Mouse (Mus musculus) CH12.LX (cell line): ENCODE measurements around the gene Cacna2d1. TPM values are rescaled to one million over a fixed set of nuclear protein-coding genes. Genes with fewer than 3 reads are reported as not detected.

ENCODE experiments used
- DNase-seq: peaks from one replicate; pipeline ENCODE4 v3.0.0-alpha.2; 2013; ENCODE audit errors: extremely low read depth
- H3K27ac ChIP-seq: 2 replicates; pipeline ENCODE4 v1.5.1; 2012; ENCODE audit warnings: low read depth, mild to moderate bottlenecking, control low read depth, moderate library complexity; ENCODE audit not compliant: insufficient read depth
- H3K27me3 ChIP-seq: replicated peaks from 2 replicates; pipeline ENCODE3; 2012; ENCODE audit warnings: inconsistent platforms
- H3K36me3 ChIP-seq, 2 experiments: replicated peaks in 1 of 2; 2 replicates each; pipeline versions ENCODE3 to v1.6.1; 2012; ENCODE audit warnings: inconsistent platforms in 1 of 2, low read length in 1 of 2, mild to moderate bottlenecking in 1 of 2, mixed read lengths in 1 of 2, moderate library complexity in 1 of 2; ENCODE audit not compliant: control insufficient read depth in 1 of 2, insufficient read depth in 1 of 2
- H3K4me1 ChIP-seq, 2 experiments: 2 replicates each; pipeline ENCODE4 v1.6.1; 2012; ENCODE audit warnings: inconsistent platforms in 1 of 2, moderate library complexity in 1 of 2; ENCODE audit not compliant: insufficient read depth in 2 of 2, control insufficient read depth in 1 of 2
- H3K4me2 ChIP-seq: 2 replicates; pipeline ENCODE4 v1.6.1; 2012; ENCODE audit warnings: low read depth, mild to moderate bottlenecking, control low read depth; ENCODE audit not compliant: poor library complexity, insufficient read depth, severe bottlenecking
- H3K4me3 ChIP-seq, 3 experiments: fragments of 150-350 bp in 1 of 3; sonication (generic) in 1 of 3; replicated peaks in 1 of 3; 2 replicates each; pipeline versions ENCODE3 to v1.5.1; 2011 to 2012; ENCODE audit warnings: low read depth in 2 of 3, low read length in 2 of 3, mild to moderate bottlenecking in 2 of 3, moderate library complexity in 2 of 3, control low read depth in 1 of 3, improper control_type of control experiment in 1 of 3, inconsistent platforms in 1 of 3, mixed read lengths in 1 of 3; ENCODE audit not compliant: poor library complexity in 1 of 3
- H3K79me2 ChIP-seq: replicated peaks from 2 replicates; pipeline ENCODE4 v1.6.1; 2012; ENCODE audit warnings: mild to moderate bottlenecking, moderate library complexity; ENCODE audit not compliant: control insufficient read depth, poor library complexity, insufficient read depth, severe bottlenecking; ENCODE audit errors: extremely low read depth
- H3K9ac ChIP-seq: 2 replicates; pipeline ENCODE4 v1.6.1; 2012; ENCODE audit warnings: low read depth, mild to moderate bottlenecking, control low read depth, moderate library complexity; ENCODE audit not compliant: insufficient read depth
- H3K9me3 ChIP-seq: replicated peaks from 2 replicates; pipeline ENCODE3; 2012; ENCODE audit warnings: low read length, inconsistent platforms, mixed read lengths
- BHLHE40 ChIP-seq: IDR thresholded peaks from 2 replicates; pipeline ENCODE4 v1.6.1; 2011; ENCODE audit warnings: mild to moderate bottlenecking, low read depth, low read length, improper control_type of control experiment
- CHD1 ChIP-seq: IDR thresholded peaks from 2 replicates; pipeline ENCODE4 v1.6.1; 2012; ENCODE audit warnings: low read depth, low read length, improper control_type of control experiment, inconsistent platforms
- CHD2 ChIP-seq: IDR thresholded peaks from 2 replicates; pipeline ENCODE4 v1.6.1; 2011; ENCODE audit warnings: low read length, improper control_type of control experiment
- ELF1 ChIP-seq: IDR thresholded peaks from 2 replicates; pipeline ENCODE4 v1.6.1; 2014; ENCODE audit warnings: low read depth, mild to moderate bottlenecking, inconsistent platforms, low read length, improper control_type of control experiment
- HCFC1 ChIP-seq: IDR thresholded peaks from 2 replicates; pipeline ENCODE4 v1.6.1; 2012; ENCODE audit warnings: low read depth, mild to moderate bottlenecking, inconsistent platforms, low read length, improper control_type of control experiment
- IRF4 ChIP-seq: IDR thresholded peaks from 2 replicates; pipeline ENCODE4 v1.6.1; 2014; ENCODE audit warnings: low read depth, mild to moderate bottlenecking, inconsistent platforms, low read length, improper control_type of control experiment
- JUN ChIP-seq: IDR thresholded peaks from 2 replicates; pipeline ENCODE4 v1.6.1; 2011; ENCODE audit warnings: low read depth, mild to moderate bottlenecking, low read length, improper control_type of control experiment, moderate library complexity; ENCODE audit not compliant: insufficient read depth
- KAT2A ChIP-seq: IDR thresholded peaks from 2 replicates; pipeline ENCODE4 v1.6.1; 2012; ENCODE audit warnings: low read length, improper control_type of control experiment, inconsistent platforms; ENCODE audit not compliant: insufficient replicate concordance
- MAX ChIP-seq: IDR thresholded peaks from 2 replicates; pipeline ENCODE4 v1.6.1; 2011; ENCODE audit warnings: low read length, improper control_type of control experiment
- MAZ ChIP-seq: IDR thresholded peaks from 2 replicates; pipeline ENCODE4 v1.6.1; 2012; ENCODE audit warnings: low read depth, mild to moderate bottlenecking, inconsistent platforms, low read length, improper control_type of control experiment, moderate library complexity
- MXI1 ChIP-seq: IDR thresholded peaks from 2 replicates; pipeline ENCODE4 v1.6.1; 2011; ENCODE audit warnings: mild to moderate bottlenecking, low read depth, low read length, improper control_type of control experiment
- MYC ChIP-seq: IDR thresholded peaks from 2 replicates; pipeline ENCODE4 v1.6.1; 2011; ENCODE audit warnings: low read depth, mild to moderate bottlenecking, improper control_type of control experiment, low read length
- NELFE ChIP-seq: IDR thresholded peaks from 2 replicates; pipeline ENCODE4 v1.6.1; 2011; ENCODE audit warnings: low read depth, low read length, improper control_type of control experiment
- NRF1 ChIP-seq: IDR thresholded peaks from 2 replicates; pipeline ENCODE4 v1.6.1; 2014; ENCODE audit warnings: low read depth, mild to moderate bottlenecking, inconsistent platforms, low read length, improper control_type of control experiment, moderate library complexity
- PAX5 ChIP-seq: IDR thresholded peaks from 2 replicates; pipeline ENCODE4 v1.6.1; 2012; ENCODE audit warnings: low read length, inconsistent platforms, mixed read lengths
- POLR2A ChIP-seq: IDR thresholded peaks from 2 replicates; pipeline ENCODE4 v1.6.1; 2011; ENCODE audit warnings: low read depth, mild to moderate bottlenecking, improper control_type of control experiment, low read length
- POLR2AphosphoS2 ChIP-seq: IDR thresholded peaks from 2 replicates; pipeline ENCODE4 v1.6.1; 2011; ENCODE audit warnings: low read depth, low read length, improper control_type of control experiment
- RAD21 ChIP-seq: IDR thresholded peaks from 2 replicates; pipeline ENCODE4 v1.6.1; 2011; ENCODE audit warnings: low read depth, mild to moderate bottlenecking, low read length, improper control_type of control experiment, moderate library complexity
- SIN3A ChIP-seq: IDR thresholded peaks from 2 replicates; pipeline ENCODE4 v1.6.1; 2012; ENCODE audit warnings: low read length, improper control_type of control experiment, inconsistent platforms
- UBTF ChIP-seq: IDR thresholded peaks from 2 replicates; pipeline ENCODE4 v1.6.1; 2012; ENCODE audit warnings: low read depth, mild to moderate bottlenecking, inconsistent platforms, low read length, improper control_type of control experiment, moderate library complexity
- USF1 ChIP-seq: IDR thresholded peaks from 2 replicates; pipeline ENCODE4 v1.6.1; 2014; ENCODE audit warnings: low read depth, mild to moderate bottlenecking, inconsistent platforms, low read length, improper control_type of control experiment
- USF2 ChIP-seq: conservative IDR thresholded peaks from 2 replicates; pipeline ENCODE4 v1.6.1; 2011; ENCODE audit warnings: low read depth, low read length, improper control_type of control experiment
- ZC3H11A ChIP-seq: IDR thresholded peaks from 2 replicates; pipeline ENCODE4 v1.6.1; 2012; ENCODE audit warnings: low read depth, mild to moderate bottlenecking, inconsistent platforms, low read length, improper control_type of control experiment
- ZKSCAN1 ChIP-seq: IDR thresholded peaks from 2 replicates; pipeline ENCODE4 v1.6.1; 2012; ENCODE audit warnings: low read depth, inconsistent platforms, low read length, improper control_type of control experiment, borderline replicate concordance
- ZMIZ1 ChIP-seq: IDR thresholded peaks from 2 replicates; pipeline ENCODE4 v1.6.1; 2012; ENCODE audit warnings: low read depth, mild to moderate bottlenecking, inconsistent platforms, low read length, improper control_type of control experiment
- ZNF384 ChIP-seq: IDR thresholded peaks from 2 replicates; pipeline ENCODE4 v1.6.1; 2012; ENCODE audit warnings: low read depth, low read length, improper control_type of control experiment, inconsistent platforms
- dilution Hi-C: fragments of 300-500 bp; cut with MboI; formaldehyde crosslinking; loops from 2 replicates; pipeline ENCODE4 v1.14.3; 2020; ENCODE audit warnings: low sequenced_read_pairs; ENCODE audit not compliant: extremely low pct_unique_long_range_greater_than_20kb, extremely low pct_ligation_motif_present
- in situ Hi-C: fragments of 300-500 bp; cut with MboI; formaldehyde crosslinking; loops from 3 replicates; pipeline ENCODE4 v1.14.3; 2019; ENCODE audit warnings: low sequenced_read_pairs, low pct_ligation_motif_present, low pct_unique_long_range_greater_than_20kb, mixed read lengths
- polyA plus RNA-seq: library from polyadenylated mRNA; unstranded; fragments of >175 nt; gene quantifications from 2 replicates; pipeline ENCODE4 v1.2.1, GENCODE M21; 2012; ENCODE audit warnings: low read depth; ENCODE audit not compliant: insufficient read length
- total RNA-seq, 2 experiments: library from RNA; depleted of rRNA; stranded (reverse); fragments of 300-350 nt in 1 of 2; fragments of >200 nt in 1 of 2; gene quantifications; 2 replicates each; pipeline ENCODE4 v1.2.3; 2012 to 2014

Gene Cacna2d1
- total and polyA plus RNA-seq, 3 experiments, result 0.13 to 1.3 (median 0.28) TPM

GRCm38 (mm10) chr5:15991428-15992139, 57.1 kb downstream of the Cacna2d1 start:
- TF ChIP-seq MAX, result no peak
- TF ChIP-seq MAZ, result no peak
- TF ChIP-seq ELF1, result no peak
- TF ChIP-seq SIN3A, result no peak
- TF ChIP-seq USF2, result no peak
- no peak for TF ChIP-seq ZC3H11A
- TF ChIP-seq RAD21, result no peak
- TF ChIP-seq MXI1, result no peak
- no peak for TF ChIP-seq JUN
- TF ChIP-seq CHD2, result no peak
- TF ChIP-seq IRF4, result no peak
- no peak for TF ChIP-seq KAT2A
- no peak for TF ChIP-seq MYC
- TF ChIP-seq ZMIZ1, result no peak
- TF ChIP-seq NELFE, result no peak
- TF ChIP-seq HCFC1, result no peak
- TF ChIP-seq BHLHE40, result no peak
- no peak for TF ChIP-seq UBTF
- no peak for TF ChIP-seq ZNF384
- TF ChIP-seq USF1, result no peak
- in situ Hi-C loops (no loop called here), dilution Hi-C loops (no loop called here)
- H3K4me3 ChIP-seq, result no peak overlapping the region
- no peaks in the 10 kb centered on the region for H3K79me2 ChIP-seq
- no peaks in the 10 kb centered on the region for H3K27me3 ChIP-seq
- H3K27ac ChIP-seq, result no peak overlapping the region
- H3K4me1 ChIP-seq, result no peaks in the 10 kb centered on the region
- no peak for DNase-seq
- H3K9me3 ChIP-seq, result peaks cover 2% of the 10 kb centered on the region
- H3K4me2 ChIP-seq, result no peak overlapping the region
- H3K36me3 ChIP-seq, result no peaks in the 10 kb centered on the region
- no peak overlapping the region for H3K9ac ChIP-seq

GRCm38 (mm10) chr5:15993252-15993944, 58.9 kb downstream of the Cacna2d1 start:
- Histone ChIP-seq H3K9me3 (peaks cover 4% of the 10 kb centered on the region), H3K4me2 (no peak overlapping the region), H3K4me3 (no peak overlapping the region), H3K4me1 (no peaks in the 10 kb centered on the region), H3K27ac (no peak overlapping the region), H3K9ac (no peak overlapping the region), H3K27me3 (no peaks in the 10 kb centered on the region), H3K79me2 (no peaks in the 10 kb centered on the region), H3K36me3 (no peaks in the 10 kb centered on the region)
- in situ Hi-C loops, result no loop called here
- TF ChIP-seq BHLHE40, result no peak
- no peak for TF ChIP-seq CHD1
- TF ChIP-seq ZKSCAN1, result no peak
- no peak for TF ChIP-seq POLR2AphosphoS2
- TF ChIP-seq CHD2, result no peak
- TF ChIP-seq MAX, result no peak
- no peak for TF ChIP-seq UBTF
- no peak for TF ChIP-seq KAT2A
- TF ChIP-seq NRF1, result no peak
- TF ChIP-seq PAX5, result no peak
- TF ChIP-seq POLR2A, result no peak
- no peak for TF ChIP-seq MYC
- no peak for TF ChIP-seq HCFC1
- DNase-seq, result no peak
- dilution Hi-C loops, result no loop called here
